ENCODE assay signal across 9 mouse cellular contexts in the genomic region with DNA sequence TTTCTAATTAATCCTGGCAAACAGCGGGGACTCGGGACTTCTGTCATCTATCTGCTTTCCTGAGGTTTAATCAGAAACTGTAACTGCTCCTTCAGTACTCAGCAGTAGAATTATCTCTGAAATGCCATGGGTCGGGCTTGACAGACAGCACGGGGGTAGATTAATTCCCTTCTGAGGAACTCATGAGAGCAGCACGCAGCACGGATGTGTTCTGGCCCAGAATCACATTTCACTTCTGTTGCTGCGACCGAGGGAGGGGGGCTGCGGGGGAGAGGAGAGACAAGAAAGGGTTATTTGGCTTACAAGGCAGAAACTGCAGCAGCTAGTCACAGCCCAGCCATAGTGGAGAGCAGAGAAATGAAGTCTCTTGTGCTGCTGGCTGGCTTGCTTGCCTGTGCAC. TPM values are rescaled to one million over a fixed set of nuclear protein-coding genes. Genes with fewer than 3 reads are reported as not detected.
DNase-seq lines count a peak whose midpoint lies in the region; ATAC-seq lines count a peak whose summit lies in the region.
"Had no signal": no experiment of that assay in that cellular context is flagged by ENCODE, and none has a peak within 500 bp of the region (broad histone marks: within the 10 kb centered on the region; RNA-seq: fewer than 3 reads in every experiment).

No protein-coding gene starts in this region.

- WGBS in kidney, embryonic 15.5 days: 12% methylated on average over 9 of the region's 9 CpGs
- 49% methylated on average over 9 of the region's 9 CpGs for WGBS in forebrain, embryonic 13.5 days
- 28% methylated on average over 9 of the region's 9 CpGs for WGBS in midbrain, embryonic 15.5 days

- H3K27ac ChIP-seq in kidney, embryonic 15.5 days: no peak overlapping the region
- H3K27ac ChIP-seq in forebrain, embryonic 13.5 days: peak overlapping the region; percentile 49
- peak overlapping the region; percentile 76 for H3K27ac ChIP-seq in midbrain, embryonic 15.5 days

- 0 out of 2 replicates have a peak, but pooled peaks have one; percentile 43 for ATAC-seq in kidney, embryonic 15.5 days (replicated peaks; ENCODE audit: low FRiP score)
- ATAC-seq in forebrain, embryonic 13.5 days: peak; percentile 30; the same call in 1 of the 2 replicates
- peak; percentile 73 for ATAC-seq in midbrain, embryonic 15.5 days (replicated peaks)
- ATAC-seq: Patski had no signal

- H3K9ac ChIP-seq in kidney, embryonic 15.5 days: no peak overlapping the region
- no peak overlapping the region for H3K9ac ChIP-seq in forebrain, embryonic 13.5 days
- peak overlapping the region; percentile 18; the same call in 1 of the 2 replicates for H3K9ac ChIP-seq in midbrain, embryonic 15.5 days

- no peaks in the 10 kb centered on the region for H3K27me3 ChIP-seq in kidney, embryonic 15.5 days
- no peaks in the 10 kb centered on the region for H3K27me3 ChIP-seq in forebrain, embryonic 13.5 days
- no peaks in the 10 kb centered on the region for H3K27me3 ChIP-seq in midbrain, embryonic 15.5 days (replicated peaks)

- H3K4me3 ChIP-seq in kidney, embryonic 15.5 days (replicated peaks): no peak overlapping the region
- no peak overlapping the region for H3K4me3 ChIP-seq in forebrain, embryonic 13.5 days
- no peak overlapping the region for H3K4me3 ChIP-seq in midbrain, embryonic 15.5 days

- H3K9me3 ChIP-seq in kidney, embryonic 15.5 days (replicated peaks): no peaks in the 10 kb centered on the region
- no peaks in the 10 kb centered on the region for H3K9me3 ChIP-seq in forebrain, embryonic 13.5 days (replicated peaks)
- H3K9me3 ChIP-seq in midbrain, embryonic 15.5 days: no peaks in the 10 kb centered on the region

- peaks cover 8% of the 10 kb centered on the region for H3K4me1 ChIP-seq in kidney, embryonic 15.5 days
- H3K4me1 ChIP-seq in forebrain, embryonic 13.5 days: peaks cover 3% of the 10 kb centered on the region; the same call in 1 of the 2 replicates
- H3K4me1 ChIP-seq in midbrain, embryonic 15.5 days: peaks cover 9% of the 10 kb centered on the region

- peak overlapping the region; percentile 27; the same call in 1 of the 2 replicates for H3K4me2 ChIP-seq in kidney, embryonic 15.5 days
- peak overlapping the region; percentile 8; the same call in 1 of the 2 replicates for H3K4me2 ChIP-seq in forebrain, embryonic 13.5 days
- no peak overlapping the region for H3K4me2 ChIP-seq in midbrain, embryonic 15.5 days

- no peak for DNase-seq in kidney, postnatal 14 days
- DNase-seq in MN1 (ENCODE audit: low spot score): peak; percentile 48
- peak; percentile 48 to 54 for DNase-seq in layer of hippocampus, postnatal 14 days (ENCODE audit: low spot score in 2 of 2)
- DNase-seq in urinary bladder, postnatal 4 days (ENCODE audit: low spot score in 2 of 2): no peak
- DNase-seq in ovary, postnatal 14 days (ENCODE audit: low spot score): no peak

- no peaks in the 10 kb centered on the region for H3K36me3 ChIP-seq in kidney, embryonic 15.5 days
- no peaks in the 10 kb centered on the region for H3K36me3 ChIP-seq in forebrain, embryonic 13.5 days (ENCODE audit: poor library complexity, severe bottlenecking)
- H3K36me3 ChIP-seq in midbrain, embryonic 15.5 days (replicated peaks): no peaks in the 10 kb centered on the region

RNA-seq across cellular contexts. Expression of a gene that starts 47.0 kb away (rescaled TPM):
- polyA plus RNA-seq in kidney, embryonic 15.5 days (2015; fragmentation: Nextera tagmentation; extraction: Ambion mirVana): not detected in 2 replicates
- not detected in 2 replicates for polyA plus RNA-seq in forebrain, embryonic 13.5 days (2015; fragmentation: Nextera tagmentation; extraction: Ambion mirVana)
- total RNA-seq in layer of hippocampus, postnatal 14 days (2021): not detected
- not detected in 2 replicates for polyA plus RNA-seq in midbrain, embryonic 15.5 days (2015; fragmentation: Nextera tagmentation; extraction: Ambion mirVana)
- polyA plus RNA-seq: Patski had no signal

RNA-seq across cellular contexts. Expression of a gene that starts 54.4 kb away (rescaled TPM):
- 0.51 and 1.4 TPM in 2 replicates for polyA plus RNA-seq in kidney, embryonic 15.5 days (2015; fragmentation: Nextera tagmentation; extraction: Ambion mirVana)
- 0.26 and 0.91 TPM in 2 replicates for polyA plus RNA-seq in forebrain, embryonic 13.5 days (2015; fragmentation: Nextera tagmentation; extraction: Ambion mirVana)
- under 1 TPM; 0.64 to 0.85 TPM for total RNA-seq in layer of hippocampus, postnatal 14 days (2021)
- polyA plus RNA-seq in midbrain, embryonic 15.5 days (2015; fragmentation: Nextera tagmentation; extraction: Ambion mirVana): 0.41 and 0.46 TPM in 2 replicates
- polyA plus RNA-seq: Patski had no signal

Comparison
In these comparisons a context has a peak if more than half of its experiments do, and no peak if none do; other contexts are left out.
1. DNase-seq: peak in MN1 (single experiment) and layer of hippocampus, postnatal 14 days (2 of 2); none in kidney, postnatal 14 days (single experiment), urinary bladder, postnatal 4 days (0 of 2) and ovary, postnatal 14 days (single experiment).
2. Peak in every context shown above with its lines, with median percentiles within 50 percentile points of each other: ATAC-seq.